Mouse (Mus musculus) CH12.LX (cell line): ENCODE measurements at regions not wholly inside any gene's neighbourhood (a gene's known extent, or its start where the extent isn't known, plus 50 kb on each side); places are given as distances from the start of the nearest gene placed in this dataset.

Experiments
- CTCF ChIP-seq, 2 experiments: IDR thresholded peaks in 1 of 2; conservative IDR thresholded peaks in 1 of 2; 2 replicates each; pipeline ENCODE4 v1.5.1; 2011 to 2012; ENCODE audit warnings: low read depth in 2 of 2, low read length in 2 of 2, improper control_type of control experiment in 1 of 2, inconsistent platforms in 1 of 2, mild to moderate bottlenecking in 1 of 2, moderate library complexity in 1 of 2
- EP300 ChIP-seq: IDR thresholded peaks from 2 replicates; pipeline ENCODE4 v1.6.1; 2011; ENCODE audit warnings: low read length, improper control_type of control experiment
- MAX ChIP-seq: IDR thresholded peaks from 2 replicates; pipeline ENCODE4 v1.6.1; 2011; ENCODE audit warnings: low read length, improper control_type of control experiment
- PAX5 ChIP-seq: IDR thresholded peaks from 2 replicates; pipeline ENCODE4 v1.6.1; 2012; ENCODE audit warnings: low read length, inconsistent platforms, mixed read lengths
- POLR2A ChIP-seq: IDR thresholded peaks from 2 replicates; pipeline ENCODE4 v1.6.1; 2011; ENCODE audit warnings: low read depth, mild to moderate bottlenecking, improper control_type of control experiment, low read length
- POLR2AphosphoS2 ChIP-seq: IDR thresholded peaks from 2 replicates; pipeline ENCODE4 v1.6.1; 2011; ENCODE audit warnings: low read depth, low read length, improper control_type of control experiment
- USF1 ChIP-seq: IDR thresholded peaks from 2 replicates; pipeline ENCODE4 v1.6.1; 2014; ENCODE audit warnings: low read depth, mild to moderate bottlenecking, inconsistent platforms, low read length, improper control_type of control experiment
- ZC3H11A ChIP-seq: IDR thresholded peaks from 2 replicates; pipeline ENCODE4 v1.6.1; 2012; ENCODE audit warnings: low read depth, mild to moderate bottlenecking, inconsistent platforms, low read length, improper control_type of control experiment
- ZNF384 ChIP-seq: IDR thresholded peaks from 2 replicates; pipeline ENCODE4 v1.6.1; 2012; ENCODE audit warnings: low read depth, low read length, improper control_type of control experiment, inconsistent platforms

DNA sequence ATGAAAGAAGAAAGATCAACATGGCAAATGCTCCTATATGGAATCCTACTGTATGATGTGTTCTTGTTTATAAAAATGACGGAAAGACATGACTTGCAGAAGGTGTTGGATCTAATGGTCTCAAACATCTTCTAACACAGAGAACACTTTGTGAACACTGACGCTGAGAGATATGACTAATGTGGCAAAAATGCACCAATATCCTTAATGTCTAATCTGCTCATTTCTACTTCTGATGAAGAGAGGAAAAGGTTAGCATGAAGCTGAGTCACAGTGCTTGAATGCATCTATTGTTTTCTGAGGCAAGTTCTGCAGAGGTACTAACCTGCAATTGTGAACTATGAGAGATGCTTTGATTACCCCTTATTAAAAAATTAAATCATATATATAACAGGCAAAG is 293.2 kb upstream of the Jag1 start:
- TF ChIP-seq CTCF (conservative IDR thresholded peaks at IDR 0.05 in 1 of 2, IDR thresholded peaks at IDR 0.05 in 1 of 2; ENCODE audit: low read depth in 2 of 2, low read length in 2 of 2) (no peak), USF1 (no peak), ZC3H11A (no peak), MAX (no peak), POLR2A (no peak), POLR2AphosphoS2 (no peak), PAX5 (no peak), EP300 (no peak), ZNF384 (no peak)
